Mouse (Mus musculus) left cerebral cortex, adult 2 months (tissue): Measurements from ENCODE around the gene Imp3. TPM values are rescaled to one million over a fixed set of nuclear protein-coding genes. Genes with fewer than 3 reads are reported as not detected.
"Not testable (repeated sequence)": the region's sequence is repeated elsewhere in the genome, so short reads cannot be mapped to it uniquely, and the experiment has no call there.

Source experiments
- DNase-seq, 2 experiments: peaks; one replicate each; pipeline ENCODE4 v3.0.0; 2021 to 2022; ENCODE audit warnings: low spot score in 2 of 2, mixed read lengths in 1 of 2; ENCODE audit errors: extremely low spot score in 1 of 2
- H3K27ac ChIP-seq: fragments of 200-600 bp; 2 replicates; pipeline ENCODE4 v1.8.1; 2022
- H3K4me3 ChIP-seq: fragments of 200-600 bp; 2 replicates; pipeline ENCODE4 v1.8.1; 2022
- CTCF ChIP-seq: fragments of 200-600 bp; IDR thresholded peaks from 2 replicates; pipeline ENCODE4 v1.8.1; 2022; ENCODE audit warnings: antibody characterized with exemption, mild to moderate bottlenecking, moderate library complexity
- intact Hi-C: fragments of 180-260 bp; cut with DNase I; formaldehyde crosslinking; loops from one replicate; pipeline ENCODE4 v1.15.1; 2025
- total RNA-seq, 2 experiments: library from RNA; stranded (reverse); gene quantifications; 2 replicates each; pipeline ENCODE4 v1.2.3; 2021

Imp3 gene
- total RNA-seq, 2 experiments from 2014 or later, result 49.8 to 50.2 TPM

DNA sequence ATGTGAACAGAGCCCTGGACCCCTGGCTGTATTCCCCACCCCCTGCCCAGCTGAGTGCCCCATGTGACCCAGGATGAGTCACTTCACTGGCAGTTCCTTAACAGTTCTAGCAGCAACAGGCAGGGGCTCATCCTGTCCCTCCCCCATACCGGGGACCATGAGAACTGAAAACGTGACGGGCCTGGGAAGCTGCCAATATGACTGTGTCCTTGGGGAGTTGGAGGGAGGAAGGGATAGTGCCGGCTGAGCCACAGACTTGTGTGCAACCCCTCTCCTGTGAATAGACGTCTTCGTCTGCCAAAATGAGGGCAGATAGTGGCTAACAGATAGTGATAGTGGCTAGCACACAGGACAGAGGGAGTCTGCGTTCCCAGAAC lies 12.6 kb upstream of the Imp3 start:
- DNase-seq, result peak; percentile 27 to 43
- Histone ChIP-seq H3K4me3 (peak overlapping the region; percentile 27; the same call in 1 of the 2 replicates), H3K27ac (no peak overlapping the region; the same call in 1 of the 2 replicates)
- intact Hi-C loops, result no loop called here
- TF ChIP-seq CTCF, result no peak; the same call in 1 of the 2 replicates

- DNase-seq, result no peak
- peak overlapping the region; percentile 27 for H3K4me3 ChIP-seq
- H3K27ac ChIP-seq, result peak overlapping the region; percentile 15; the same call in 1 of the 2 replicates
- intact Hi-C loops, result no loop called here
- TF ChIP-seq CTCF, result no peak
These were observed 11.8 kb upstream of the Imp3 start for GRCm38 (mm10) chr9:56925291-56926024.

GRCm38 (mm10) chr9:56926025-56926360 lies 11.3 kb upstream of the Imp3 start:
- H3K27ac ChIP-seq, result peak overlapping the region; percentile 15; the same call in 1 of the 2 replicates
- H3K4me3 ChIP-seq, result no peak overlapping the region; the same call in 1 of the 2 replicates
- DNase-seq, result no peak
- TF ChIP-seq CTCF, result no peak
- intact Hi-C loops, result no loop called here

- H3K4me3 ChIP-seq, result peak overlapping the region; percentile 65; the same call in 1 of the 2 replicates
- peak overlapping the region; percentile 80; the same call in 1 of the 2 replicates for H3K27ac ChIP-seq
- TF ChIP-seq CTCF, result no peak
- intact Hi-C loops, result no loop called here
- no peak for DNase-seq
These were observed 10.9 kb upstream of the Imp3 start for GRCm38 (mm10) chr9:56926387-56926786.

DNA sequence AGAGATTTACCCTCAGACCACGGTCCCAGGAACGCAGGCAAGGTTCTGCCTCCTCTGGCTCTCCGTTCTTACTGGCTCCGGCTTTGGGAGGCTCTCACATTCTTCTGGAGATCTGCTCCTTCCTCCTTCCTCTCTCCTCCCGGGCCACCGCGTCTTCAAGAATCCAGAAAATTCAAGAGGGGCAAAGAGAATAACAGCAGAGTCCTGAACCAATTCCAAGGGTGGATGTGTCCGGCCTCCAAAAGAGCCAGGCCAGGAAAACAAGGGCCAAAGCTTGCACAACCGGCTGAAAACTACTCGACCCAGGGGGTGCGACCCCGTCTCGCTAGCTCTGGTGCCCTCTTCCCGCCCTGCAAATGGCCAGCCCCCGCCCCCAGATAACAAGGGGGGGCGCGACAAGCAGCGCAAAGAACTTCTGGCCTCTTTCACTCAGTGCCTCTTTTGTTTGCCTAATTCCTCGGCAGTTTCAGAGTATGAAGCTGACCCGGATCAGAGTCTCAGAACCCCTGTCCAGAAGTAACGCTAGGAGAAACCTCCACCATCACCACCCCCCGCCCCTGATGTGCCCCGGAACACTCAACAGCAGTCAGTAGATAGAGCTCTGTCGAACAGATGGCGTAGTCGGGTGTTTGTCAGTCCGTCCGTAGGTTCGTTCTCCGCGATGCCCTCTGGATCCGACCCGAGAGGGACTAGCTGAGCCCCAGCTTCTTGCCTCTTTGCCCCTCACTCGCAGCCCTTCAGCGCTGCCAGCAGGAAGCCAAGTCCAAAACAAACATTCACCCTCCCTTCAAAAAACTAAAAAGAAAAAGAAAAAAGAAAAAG lies 9.9 kb upstream of the Imp3 start:
- Histone ChIP-seq H3K27ac (peak overlapping the region; percentile 80), H3K4me3 (peak overlapping the region; percentile 65)
- no peak for TF ChIP-seq CTCF
- intact Hi-C loops, result loop anchor here (1.0 kb wide), 2 partner anchors 36 to 204 kb away; no protein-coding TSS in a partner anchor
- DNase-seq, result peak in 1 of 2 experiments; percentile 18

GRCm38 (mm10) chr9:56928041-56928811 lies 9.0 kb upstream of the Imp3 start, which contains the start of gene Snx33:
Gene Snx33 (minus strand): TSS chr9:56928371.
- intact Hi-C loops, result loop anchor here (1.0 kb wide), 2 partner anchors 37 to 203 kb away; no protein-coding TSS in a partner anchor
- H3K4me3 ChIP-seq, result peak within 1 kb of the TSS; percentile 65

GRCm38 (mm10) chr9:56929496-56929895 lies 7.8 kb upstream of the Imp3 start:
- no peak for TF ChIP-seq CTCF
- H3K4me3 ChIP-seq, result no peak overlapping the region
- intact Hi-C loops, result no loop called here
- H3K27ac ChIP-seq, result no peak overlapping the region
- no peak for DNase-seq

More at GRCm38 (mm10) chr9:56928041-56928811, 9.0 kb upstream of the Imp3 start, which contains the start of gene Snx33:
- H3K27ac ChIP-seq, result peak within 1 kb of the TSS; percentile 80
- peak; percentile 86 to 91 for DNase-seq
- TF ChIP-seq CTCF, result peak; percentile 80

- H3K27ac ChIP-seq, result no peak overlapping the region
- no peak for TF ChIP-seq CTCF
- no peak overlapping the region for H3K4me3 ChIP-seq
- intact Hi-C loops, result no loop called here
- DNase-seq, result no peak
These were observed 6.7 kb upstream of the Imp3 start for GRCm38 (mm10) chr9:56930556-56930955.

- peak overlapping the region; percentile 41; the same call in 1 of the 2 replicates for H3K27ac ChIP-seq
- peak overlapping the region; percentile 95 for H3K4me3 ChIP-seq
- no peak for DNase-seq
- intact Hi-C loops, result loop anchor here (5.0 kb wide), 1 partner anchor 140 kb away; no protein-coding TSS in a partner anchor
- no peak for TF ChIP-seq CTCF
These were observed 433 bp upstream of the Imp3 start for GRCm38 (mm10) chr9:56936861-56937222.

GRCm38 (mm10) chr9:56938374-56938773 lies 1.1 kb downstream of the Imp3 start:
- no peak; the same call in 1 of the 2 replicates for TF ChIP-seq CTCF
- no peak for DNase-seq
- intact Hi-C loops, result loop anchor here (5.0 kb wide), 1 partner anchor 139 kb away; no protein-coding TSS in a partner anchor
- Histone ChIP-seq H3K27ac (peak overlapping the region; percentile 95), H3K4me3 (peak overlapping the region; percentile 95)

GRCm38 (mm10) chr9:56947481-56947880 lies 10.2 kb downstream of the Imp3 start:
- intact Hi-C loops, result loop anchor here (1.0 kb wide), 1 partner anchor 184 kb away; no protein-coding TSS in a partner anchor

DNA sequence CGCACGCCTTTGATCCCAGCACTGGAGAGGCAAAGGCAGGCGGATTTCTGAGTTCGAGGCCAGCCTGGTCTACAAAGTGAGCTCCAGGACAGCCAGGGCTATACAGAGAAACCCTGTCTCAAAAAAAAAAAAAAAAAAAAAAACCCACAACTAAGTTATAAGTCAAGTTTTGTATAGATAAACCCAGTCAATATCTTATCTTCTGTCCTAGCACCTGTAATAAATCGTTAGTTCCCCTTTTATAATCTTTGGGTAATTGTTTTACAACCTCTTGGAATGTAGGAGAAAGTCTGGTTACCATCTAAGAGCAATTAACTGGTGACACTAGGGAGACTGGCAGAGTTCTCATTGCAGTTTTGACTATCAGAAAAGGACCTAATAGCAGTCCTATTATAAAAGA lies 11.4 kb downstream of the Imp3 start:
- H3K27ac ChIP-seq, DNase-seq, H3K4me3 ChIP-seq, intact Hi-C loops: not testable (repeated sequence)

More at GRCm38 (mm10) chr9:56947481-56947880, 10.2 kb downstream of the Imp3 start:
- H3K4me3 ChIP-seq, DNase-seq, H3K27ac ChIP-seq: not testable (repeated sequence)
- TF ChIP-seq CTCF, result peak; percentile 78
